ENCODE assay signal across 8 mouse cellular contexts in the genomic region with DNA sequence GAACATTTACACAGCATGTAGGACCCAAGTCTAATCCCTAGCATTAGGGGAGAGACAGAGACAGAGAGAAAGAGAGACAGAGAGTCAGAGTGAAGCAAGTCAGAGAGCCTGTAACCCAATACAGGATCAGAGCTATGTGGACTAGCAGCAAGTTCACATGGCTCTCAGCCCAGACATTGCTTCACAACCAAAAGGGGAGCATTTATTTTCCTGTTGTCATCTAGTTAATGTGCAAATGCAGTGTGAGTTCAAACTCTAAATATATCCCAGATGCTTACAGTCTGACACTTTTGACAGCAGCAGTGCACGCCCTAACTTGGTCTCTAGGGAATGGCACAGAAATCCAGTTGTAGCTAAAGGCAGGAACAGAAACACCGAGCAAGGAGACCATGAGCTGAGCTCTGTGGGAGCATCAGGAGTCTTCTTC. TPM values are rescaled to one million over a fixed set of nuclear protein-coding genes. Genes with fewer than 3 reads are reported as not detected.
DNase-seq lines count a peak whose midpoint lies in the region; ATAC-seq and TF ChIP-seq lines count a peak whose summit lies in the region.

No protein-coding gene starts in this region.

- no peaks in the 10 kb centered on the region for H3K4me1 ChIP-seq in cerebellum, adult 2 months (ENCODE audit: control insufficient read depth, insufficient read depth, low read length)
- peaks cover 20% of the 10 kb centered on the region for H3K4me1 ChIP-seq in embryonic facial prominence, embryonic 15.5 days
- H3K4me1 ChIP-seq in lung, embryonic 16.5 days (replicated peaks; ENCODE audit: control insufficient read depth, insufficient read depth, low read length) = peaks cover 18% of the 10 kb centered on the region
- H3K4me1 ChIP-seq in forebrain, embryonic 10.5 days = peaks cover 6% of the 10 kb centered on the region; the same call in 1 of the 2 replicates

- peak overlapping the region; percentile 6; the same call in 1 of the 2 replicates for H3K27ac ChIP-seq in cerebellum, adult 2 months (ENCODE audit: insufficient read depth, low read length)
- H3K27ac ChIP-seq in embryonic facial prominence, embryonic 15.5 days (replicated peaks) = peak overlapping the region; percentile 79
- H3K27ac ChIP-seq in lung, embryonic 16.5 days (ENCODE audit: low read length) = peak overlapping the region; percentile 96
- H3K27ac ChIP-seq in forebrain, embryonic 10.5 days = no peak overlapping the region

- no peak for TF ChIP-seq CTCF in cerebellum, adult 2 months (IDR thresholded peaks at IDR 0.05; ENCODE audit: borderline replicate concordance, insufficient read depth, low read depth, low read length)

- no peaks in the 10 kb centered on the region for H3K36me3 ChIP-seq in embryonic facial prominence, embryonic 15.5 days
- H3K36me3 ChIP-seq in lung, embryonic 16.5 days (ENCODE audit: control insufficient read depth, insufficient read depth, low read length) = no peaks in the 10 kb centered on the region
- no peaks in the 10 kb centered on the region for H3K36me3 ChIP-seq in forebrain, embryonic 10.5 days (replicated peaks)

- WGBS in cerebellum, adult 2 months = 54% methylated on average over 2 of the region's 2 CpGs
- WGBS in embryonic facial prominence, embryonic 15.5 days = 16% methylated on average over 2 of the region's 2 CpGs
- 35% methylated on average over 2 of the region's 2 CpGs for WGBS in lung, embryonic 16.5 days
- WGBS in forebrain, embryonic 10.5 days = 71% methylated on average over 2 of the region's 2 CpGs

- peak; percentile 84 for ATAC-seq in embryonic facial prominence, embryonic 15.5 days (ENCODE audit: insufficient number of reproducible peaks, low FRiP score, low TSS enrichment, low read depth)
- peak; percentile 90 for ATAC-seq in lung, embryonic 16.5 days (ENCODE audit: low read depth)
- ATAC-seq in cerebellum, adult (ENCODE audit: insufficient number of reproducible peaks, low FRiP score, low TSS enrichment) = no peak

- intact Hi-C loops in heart, postnatal 36 days (cut with DNase I) = no loop called here

- H3K9me3 ChIP-seq in embryonic facial prominence, embryonic 15.5 days (replicated peaks) = no peaks in the 10 kb centered on the region
- no peaks in the 10 kb centered on the region for H3K9me3 ChIP-seq in lung, embryonic 16.5 days (ENCODE audit: control insufficient read depth, low read length)
- H3K9me3 ChIP-seq in forebrain, embryonic 10.5 days = no peaks in the 10 kb centered on the region

- TF ChIP-seq POLR2A in cerebellum, adult 2 months (IDR thresholded peaks at IDR 0.05; ENCODE audit: borderline replicate concordance, insufficient read depth, low read length) = no peak

- no peak overlapping the region for H3K4me2 ChIP-seq in embryonic facial prominence, embryonic 15.5 days (replicated peaks)
- H3K4me2 ChIP-seq in lung, embryonic 16.5 days (ENCODE audit: low read depth, low read length) = no peak overlapping the region

- no peak for DNase-seq in cerebellum, adult 2 months
- no peak for DNase-seq in cerebellum, postnatal 10 days
- DNase-seq in heart, postnatal 36 days = peak; percentile 59 to 82
- DNase-seq in forebrain, embryonic 10.5 days (ENCODE audit: extremely low spot score, low spot score) = no peak
- no peak for DNase-seq in right cerebral cortex, adult 2 months (ENCODE audit: low spot score in 2 of 2)

- no peak overlapping the region for H3K4me3 ChIP-seq in cerebellum, adult 2 months (replicated peaks; ENCODE audit: insufficient read depth, low read depth, low read length)
- H3K4me3 ChIP-seq in embryonic facial prominence, embryonic 15.5 days (replicated peaks) = no peak overlapping the region
- no peak overlapping the region for H3K4me3 ChIP-seq in lung, embryonic 16.5 days (ENCODE audit: low read length)
- no peak overlapping the region for H3K4me3 ChIP-seq in forebrain, embryonic 10.5 days

- no peaks in the 10 kb centered on the region for H3K27me3 ChIP-seq in cerebellum, adult 2 months (ENCODE audit: control insufficient read depth, insufficient read depth, low read length)
- H3K27me3 ChIP-seq in embryonic facial prominence, embryonic 15.5 days = no peaks in the 10 kb centered on the region
- H3K27me3 ChIP-seq in lung, embryonic 16.5 days (ENCODE audit: control insufficient read depth, insufficient read depth, low read depth, low read length) = no peaks in the 10 kb centered on the region
- no peaks in the 10 kb centered on the region for H3K27me3 ChIP-seq in forebrain, embryonic 10.5 days (ENCODE audit: poor library complexity, severe bottlenecking)

- H3K9ac ChIP-seq in embryonic facial prominence, embryonic 15.5 days = no peak overlapping the region
- no peak overlapping the region for H3K9ac ChIP-seq in lung, embryonic 16.5 days (ENCODE audit: low read length)

RNA-seq across cellular contexts. Expression of gene Hspa4, which starts 8.6 kb away (rescaled TPM):
- 86.9 and 87.9 TPM in 2 replicates for polyA plus RNA-seq in cerebellum, adult 2 months (2012; rRNA removed)
- polyA plus RNA-seq in embryonic facial prominence, embryonic 15.5 days (2015; fragmentation: Nextera tagmentation; extraction: Ambion mirVana) = 63.9 and 71.9 TPM in 2 replicates
- total RNA-seq in heart, postnatal 36 days (2021) = 100 to 1,000 TPM; 125 to 126 TPM
- polyA plus RNA-seq in lung, embryonic 16.5 days (2015; fragmentation: Nextera tagmentation; extraction: Ambion mirVana) = 68.9 and 70.2 TPM in 2 replicates
- polyA plus RNA-seq in forebrain, embryonic 10.5 days (2016; fragmentation: Nextera tagmentation; extraction: Ambion mirVana) = 127 and 136 TPM in 2 replicates

RNA-seq across cellular contexts. Expression of gene Zcchc10, which starts 15.6 kb away (rescaled TPM):
- polyA plus RNA-seq in cerebellum, adult 2 months (2012; rRNA removed) = 10.8 and 11.8 TPM in 2 replicates
- 16.3 and 16.7 TPM in 2 replicates for polyA plus RNA-seq in embryonic facial prominence, embryonic 15.5 days (2015; fragmentation: Nextera tagmentation; extraction: Ambion mirVana)
- total RNA-seq in heart, postnatal 36 days (2021) = 1 to 10 TPM; 5.3 to 6.8 TPM
- polyA plus RNA-seq in lung, embryonic 16.5 days (2015; fragmentation: Nextera tagmentation; extraction: Ambion mirVana) = 21.9 and 23.2 TPM in 2 replicates
- 24.1 and 27.7 TPM in 2 replicates for polyA plus RNA-seq in forebrain, embryonic 10.5 days (2016; fragmentation: Nextera tagmentation; extraction: Ambion mirVana)

RNA-seq across cellular contexts. Expression of gene Aff4, which starts 41.7 kb away (rescaled TPM):
- polyA plus RNA-seq in cerebellum, adult 2 months (2012; rRNA removed) = 48.2 and 50.8 TPM in 2 replicates
- polyA plus RNA-seq in embryonic facial prominence, embryonic 15.5 days (2015; fragmentation: Nextera tagmentation; extraction: Ambion mirVana) = 43.1 and 50.3 TPM in 2 replicates
- total RNA-seq in heart, postnatal 36 days (2021) = 10 to 100 TPM; 81.8 to 88.8 TPM
- 24.1 and 30.9 TPM in 2 replicates for polyA plus RNA-seq in lung, embryonic 16.5 days (2015; fragmentation: Nextera tagmentation; extraction: Ambion mirVana)
- 31.5 and 33.5 TPM in 2 replicates for polyA plus RNA-seq in forebrain, embryonic 10.5 days (2016; fragmentation: Nextera tagmentation; extraction: Ambion mirVana)

Comparison
In these comparisons a context has a peak if more than half of its experiments do, and no peak if none do; other contexts are left out.
1. DNase-seq: peak in heart, postnatal 36 days (2 of 2); none in cerebellum, adult 2 months (0 of 2), cerebellum, postnatal 10 days (0 of 2), forebrain, embryonic 10.5 days (single experiment) and right cerebral cortex, adult 2 months (0 of 2).